Mouse (Mus musculus) adrenal gland, adult 18-20 months (tissue): ENCODE data around the gene Slc17a3. TPM values are rescaled to one million over a fixed set of nuclear protein-coding genes. Genes with fewer than 3 reads are reported as not detected.

Source experiments
- DNase-seq, 2 experiments: peaks; one replicate each; pipeline ENCODE4 v3.0.0; 2021 to 2022; ENCODE audit warnings: low spot score in 2 of 2
- total RNA-seq, 2 experiments: library from RNA; stranded (reverse); gene quantifications; 1 replicate in 1 of 2; 2 replicates in 1 of 2; pipeline ENCODE4 v1.2.3; 2021

Slc17a3 gene
- total RNA-seq, 2 experiments from 2014 or later = 0.16 to 0.86 TPM

DNA sequence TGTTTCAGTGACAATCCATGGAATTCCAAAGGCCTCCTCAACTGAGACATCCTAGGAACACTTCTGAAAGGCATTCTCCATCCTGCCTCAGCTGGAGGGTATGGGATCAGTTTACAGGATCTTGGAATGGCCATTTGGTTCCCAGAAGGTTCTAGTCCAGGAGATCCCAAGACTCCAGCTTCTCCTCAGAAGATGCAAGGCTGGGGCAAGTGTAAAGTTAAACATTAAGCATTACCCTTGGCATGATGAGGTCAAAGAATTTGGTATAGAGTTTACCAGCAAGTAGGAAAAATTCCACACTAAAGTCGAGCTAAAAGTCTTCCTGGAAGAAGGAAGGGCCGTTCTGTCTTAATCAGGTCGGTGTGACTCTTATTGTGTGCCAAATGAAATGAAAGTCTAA, 30.8 kb downstream of the Slc17a3 start:
- DNase-seq = no peak

DNA sequence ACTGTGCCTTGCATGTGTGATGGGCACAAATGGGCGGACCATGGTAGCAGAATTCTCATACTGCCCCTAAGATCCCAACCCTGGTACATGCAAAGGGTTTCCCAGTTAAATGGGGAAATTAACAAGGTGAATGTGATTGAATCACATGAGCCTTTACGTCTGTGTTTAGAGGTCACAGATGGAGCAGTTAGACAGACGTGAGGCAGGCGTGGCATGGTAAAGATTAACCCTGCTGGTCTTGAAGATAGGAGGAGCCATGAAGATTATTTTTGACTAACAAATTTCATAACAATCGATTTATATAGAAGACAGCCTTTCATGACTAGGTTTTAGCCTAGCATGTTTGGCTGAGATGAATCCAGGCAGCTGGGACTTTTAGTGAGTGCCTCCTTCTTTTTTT, 33.9 kb downstream of the Slc17a3 start:
- DNase-seq = no peak

DNA sequence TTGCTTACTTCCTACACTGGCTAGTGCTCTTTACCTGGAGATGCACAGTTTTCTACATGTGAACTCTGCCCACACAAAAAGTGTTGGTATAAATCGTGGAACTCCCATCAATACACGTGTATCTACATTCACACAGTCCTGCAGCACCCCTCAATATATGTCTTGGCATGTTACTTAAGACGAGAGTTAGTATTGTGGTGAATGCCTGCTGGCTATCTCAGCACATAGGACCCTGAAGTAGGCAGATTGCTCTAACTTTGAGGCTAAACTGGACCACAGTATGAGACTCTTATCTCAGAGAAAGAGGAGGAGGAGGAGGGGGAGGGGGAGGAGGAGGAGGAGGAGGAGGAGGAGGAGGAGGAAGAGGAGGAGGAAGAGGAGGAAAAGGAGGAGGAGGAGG, 39.9 kb downstream of the Slc17a3 start:
- DNase-seq = no peak

DNA sequence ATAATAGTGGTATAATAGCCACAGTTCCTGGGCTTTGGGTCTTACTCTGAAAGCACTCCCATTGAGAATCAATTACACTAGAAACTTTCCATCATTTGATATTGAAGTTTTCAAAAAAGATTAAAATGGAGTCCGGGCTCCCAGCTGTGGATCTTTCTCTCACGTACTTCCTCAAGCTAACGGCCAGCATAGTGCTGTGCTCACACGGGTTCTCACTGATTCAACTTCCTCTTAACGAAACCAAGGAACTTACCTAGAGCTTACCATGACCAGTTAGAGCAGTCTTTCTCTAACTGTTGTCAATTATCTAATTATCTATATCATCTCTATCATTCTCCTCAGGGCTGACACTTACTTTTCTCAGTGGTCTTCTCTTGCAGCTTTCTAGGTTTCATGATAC, 40.4 kb downstream of the Slc17a3 start:
- no peak for DNase-seq

DNA sequence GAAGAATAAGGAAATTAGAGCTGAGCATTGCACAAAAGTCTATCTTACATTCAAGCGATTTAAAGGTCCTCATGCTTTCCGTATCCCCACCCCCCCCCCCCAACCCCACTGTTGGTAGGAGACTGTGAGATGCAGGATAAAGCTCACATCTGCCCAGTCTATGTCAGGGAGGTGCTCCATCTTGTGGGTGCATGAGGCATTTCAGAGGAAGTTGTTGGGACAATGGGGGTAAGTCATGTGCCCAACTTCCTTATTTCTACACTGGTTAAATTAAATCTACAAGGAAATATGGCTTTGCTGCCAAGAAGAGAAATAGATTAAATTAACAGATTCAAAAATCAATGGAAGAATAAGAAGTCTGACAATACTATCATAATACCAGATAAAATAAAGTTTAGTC, 46.3 kb downstream of the Slc17a3 start:
- DNase-seq = no peak

DNA sequence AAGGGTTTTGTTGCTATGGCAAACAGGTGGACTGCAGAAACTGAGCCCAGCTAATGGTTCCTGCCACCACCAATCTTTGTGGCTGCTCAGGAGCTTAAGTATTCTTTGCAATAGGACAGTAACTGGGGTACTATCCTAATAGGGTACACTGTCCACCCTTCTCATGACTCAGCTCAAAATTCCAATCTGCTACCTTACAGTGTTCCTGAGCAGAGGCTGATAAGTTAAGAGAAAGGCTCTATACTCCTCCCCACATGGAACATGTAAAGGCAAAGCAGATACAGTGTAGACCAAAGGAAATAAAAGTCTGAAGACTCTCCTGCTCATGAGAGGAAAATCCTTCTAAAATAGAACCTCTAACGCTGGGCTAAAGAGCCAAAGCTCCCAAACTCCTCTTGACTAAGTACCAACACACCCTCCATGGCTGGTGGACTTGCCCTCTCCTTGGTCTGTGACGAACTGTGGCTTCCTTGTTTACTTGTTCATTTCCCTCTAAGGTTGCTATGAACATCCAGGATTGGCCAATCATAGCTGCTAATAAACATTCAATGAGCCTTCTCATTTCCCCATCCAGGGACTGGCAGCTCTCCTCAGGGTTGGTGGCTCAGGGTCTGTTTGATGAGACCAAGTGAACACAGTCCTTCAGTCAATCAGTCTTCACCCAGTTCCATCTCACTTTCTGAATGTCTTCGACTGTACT, 47.9 kb downstream of the Slc17a3 start:
- DNase-seq = no peak

DNA sequence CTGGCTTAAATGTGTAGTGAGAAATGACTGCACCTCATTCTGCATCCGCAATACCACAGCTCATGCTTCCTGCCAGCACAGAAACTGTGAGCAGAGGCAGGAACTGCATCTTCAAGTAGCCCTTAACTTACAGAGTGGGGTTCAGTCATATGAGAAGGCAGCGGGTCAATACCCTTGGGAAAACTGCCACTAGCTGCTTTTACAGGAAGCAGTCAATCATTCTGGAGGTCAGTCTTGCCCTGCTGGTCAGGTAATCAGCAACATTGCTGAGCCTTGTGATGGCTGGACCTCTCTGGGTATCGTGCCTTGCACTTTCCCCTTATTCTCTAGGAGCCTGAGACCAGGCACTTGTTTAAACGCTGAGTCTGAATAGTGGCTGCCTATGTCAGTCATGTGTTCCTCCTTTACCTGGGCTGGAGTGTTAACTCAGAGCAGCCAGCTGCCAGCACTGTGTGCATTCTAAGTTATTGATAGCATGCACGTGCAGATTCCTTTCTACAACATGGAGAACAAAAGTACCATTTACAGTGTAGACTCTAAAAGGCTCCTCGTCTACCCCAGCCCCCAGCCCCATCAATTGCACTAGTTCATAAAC, 49.9 kb downstream of the Slc17a3 start:
- DNase-seq = no peak

DNA sequence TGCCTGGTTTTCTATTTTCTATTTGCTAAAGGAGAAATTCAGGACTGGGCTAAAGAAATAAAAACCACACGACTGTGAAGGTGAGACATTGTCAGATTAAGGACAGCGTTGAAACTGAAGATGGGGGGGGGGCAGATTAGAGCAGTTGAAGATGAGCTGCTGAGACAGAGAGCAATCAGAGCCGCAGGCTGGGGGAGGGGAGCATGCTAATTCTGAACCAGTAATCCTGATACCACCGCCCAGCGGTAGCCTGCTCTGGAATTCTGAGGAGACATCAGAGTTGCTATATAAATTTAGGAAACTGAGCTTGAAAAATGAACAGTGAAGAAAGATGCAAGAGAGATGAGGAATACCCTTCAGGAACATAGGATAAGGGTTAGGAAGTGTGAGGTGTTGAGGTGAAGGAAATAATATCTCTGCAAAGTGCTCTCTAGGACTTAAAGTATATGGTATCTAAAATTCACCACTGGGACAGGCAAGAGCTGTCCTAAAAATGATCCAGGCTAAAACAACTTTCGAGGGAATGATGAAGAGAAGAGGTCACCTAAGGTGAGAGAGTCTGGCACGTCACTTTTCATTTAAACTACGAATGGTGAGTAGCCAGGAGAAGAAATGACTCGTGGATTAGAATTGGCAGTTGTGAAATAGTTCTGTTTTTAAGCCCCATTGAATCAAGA, 53.5 kb downstream of the Slc17a3 start:
- no peak for DNase-seq

DNA sequence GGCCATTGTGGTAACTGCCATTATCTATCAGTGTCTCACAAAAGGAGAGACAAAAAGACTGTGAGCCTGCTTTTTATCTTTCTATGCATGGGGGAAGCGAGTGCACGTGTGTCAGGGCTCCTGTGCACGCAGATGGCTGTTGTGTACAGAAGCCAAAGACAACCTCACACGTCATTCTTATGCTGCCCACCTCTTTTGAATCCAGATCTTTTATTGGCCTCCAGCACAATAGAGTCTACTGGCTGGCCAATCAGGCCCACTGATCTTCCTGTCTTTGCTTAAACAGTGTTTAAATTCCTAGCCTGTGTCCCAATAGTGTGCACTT, 54.0 kb downstream of the Slc17a3 start:
- no peak for DNase-seq

DNA sequence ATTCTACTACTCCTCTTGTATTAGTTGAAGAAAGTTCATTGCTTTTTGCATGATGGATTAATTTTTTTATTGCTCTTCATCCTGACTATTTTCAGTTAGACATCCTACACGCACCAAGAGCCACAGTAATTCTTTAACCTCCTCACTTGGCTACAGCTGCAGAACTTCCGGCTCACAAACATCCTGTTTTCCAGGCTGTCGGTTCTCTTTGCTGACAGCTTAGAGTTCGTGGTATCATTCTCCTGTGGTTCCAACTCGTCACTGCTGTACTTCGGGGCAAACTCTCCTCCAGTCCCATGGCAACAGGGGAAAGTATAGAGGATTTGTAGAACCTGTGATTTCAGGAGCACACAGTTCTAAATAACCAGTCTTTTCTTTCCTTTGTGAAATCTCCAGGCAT, 59.0 kb downstream of the Slc17a3 start:
- no peak for DNase-seq

DNA sequence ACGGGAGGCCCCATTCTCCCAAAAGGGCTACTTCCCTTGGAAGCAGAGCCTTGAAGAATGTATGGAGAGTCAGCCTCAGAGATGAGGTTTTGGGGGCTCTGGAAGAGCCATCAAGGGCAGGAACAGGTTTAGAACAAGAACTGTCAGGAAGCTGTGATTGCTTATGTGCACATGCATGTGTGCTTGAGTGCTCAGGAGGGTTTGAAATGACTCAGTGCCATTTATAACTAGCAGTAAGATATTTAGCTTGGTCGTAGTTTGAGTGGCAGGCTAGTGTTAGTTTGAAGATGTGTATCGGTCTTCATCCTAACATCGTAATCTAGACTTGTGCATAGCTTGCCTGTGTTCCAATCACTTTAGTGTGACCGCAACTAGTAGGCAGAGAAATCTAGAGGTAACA, 67.7 kb downstream of the Slc17a3 start:
- DNase-seq = no peak

DNA sequence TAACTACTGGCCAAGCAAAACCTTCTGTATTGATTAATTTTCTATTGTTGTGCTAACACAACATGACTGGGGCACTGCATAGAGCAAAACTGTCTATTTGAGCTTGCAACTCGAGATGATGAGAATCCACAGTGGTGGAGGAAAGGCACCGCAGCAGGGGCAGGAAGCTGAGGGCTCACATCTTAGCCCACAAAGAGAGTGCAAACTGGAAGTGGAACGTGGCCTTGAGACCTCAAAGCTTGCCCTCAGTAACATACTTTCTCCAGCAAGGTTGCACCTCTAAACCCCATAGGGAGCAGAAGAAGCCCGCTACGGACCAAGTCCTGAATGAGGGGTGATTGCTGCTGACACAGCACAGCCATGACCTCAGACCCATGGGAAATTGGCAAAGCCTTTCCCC, 70.9 kb downstream of the Slc17a3 start:
- no peak for DNase-seq

Other genes starting within 250 kb of the Slc17a3 start
- 10 to 100 TPM in 1 of 2 experiments, 1 to 10 TPM in 1; 9.3 to 13.3 TPM for gene Hist1h2be, start 218.3 kb upstream of the Slc17a3 start, total RNA-seq
- 10 to 100 TPM; 33.6 to 39.8 TPM for gene Hist1h1e, start 216.9 kb upstream of the Slc17a3 start, total RNA-seq
- 1 to 10 TPM; 2.0 to 2.2 TPM for gene Hist1h2ac, start 155.5 kb upstream of the Slc17a3 start, total RNA-seq
- gene Hist1h2bc, start 155.2 kb upstream of the Slc17a3 start, total RNA-seq = 100 to 1,000 TPM; 115 to 172 TPM
- gene Hist1h1t, start 143.6 kb upstream of the Slc17a3 start, total RNA-seq = not detected
- gene Hist1h4c, start 141.0 kb upstream of the Slc17a3 start, total RNA-seq = 10 to 100 TPM; 79.0 to 94.6 TPM
- gene Hfe, start 128.6 kb upstream of the Slc17a3 start, total RNA-seq = 10 to 100 TPM; 33.3 to 45.6 TPM
- 100 to 1,000 TPM; 157 to 187 TPM for gene Hist1h1c, start 100.6 kb upstream of the Slc17a3 start, total RNA-seq
- 1 to 10 TPM; 4.6 to 5.4 TPM for gene Hist1h3c, start 93.8 kb upstream of the Slc17a3 start, total RNA-seq
- gene Hist1h2bb, start 92.7 kb upstream of the Slc17a3 start, total RNA-seq = 10 to 100 TPM; 16.2 to 17.9 TPM
- 10 to 100 TPM; 19.4 to 19.5 TPM for gene Hist1h2ab, start 88.3 kb upstream of the Slc17a3 start, total RNA-seq
- 10 to 100 TPM; 16.4 to 23.4 TPM for gene Hist1h3b, start 87.2 kb upstream of the Slc17a3 start, total RNA-seq
- 10 to 100 TPM; 61.2 to 90.4 TPM for gene Hist1h4b, start 82.4 kb upstream of the Slc17a3 start, total RNA-seq
- gene Hist1h4a, start 78.2 kb upstream of the Slc17a3 start, total RNA-seq = 10 to 100 TPM; 21.6 to 23.4 TPM
- 10 to 100 TPM; 18.1 to 28.1 TPM for gene Hist1h3a, start 77.0 kb upstream of the Slc17a3 start, total RNA-seq
- gene Hist1h1a, start 75.8 kb upstream of the Slc17a3 start, total RNA-seq = 10 to 100 TPM in 1 of 2 experiments, 1 to 10 TPM in 1; 7.1 to 14.2 TPM
- not detected for gene Trim38, start 69.5 kb upstream of the Slc17a3 start, total RNA-seq
- not detected for gene Slc17a2, start 32.4 kb upstream of the Slc17a3 start, total RNA-seq
- gene Slc17a1, start 28.3 kb downstream of the Slc17a3 start, total RNA-seq = not detected
- gene Slc17a4, start 75.6 kb downstream of the Slc17a3 start, total RNA-seq = under 1 TPM in 1 of 2 experiments, not detected in 1; 0.53 TPM
- gene Hist1h2ba, start 94.7 kb downstream of the Slc17a3 start, total RNA-seq = not detected
- not detected for gene Hist1h2aa, start 95.0 kb downstream of the Slc17a3 start, total RNA-seq
- 1 to 10 TPM; 2.6 to 3.3 TPM for gene Scgn, start 151.8 kb downstream of the Slc17a3 start, total RNA-seq